Mouse (Mus musculus) lung, postnatal 10 days (tissue): ENCODE measurements around the gene Il23a.
A peak's percentile ranks its signal among the peaks of the same experiment; 100 is the strongest.
"Not testable (repeated sequence)": the region's sequence is repeated elsewhere in the genome, so short reads cannot be mapped to it uniquely, and the experiment has no call there.

Experiments used
- DNase-seq: peaks from one replicate; pipeline ENCODE4 v3.0.0; 2021

Gene Il23a

GRCm38 (mm10) chr10:128303126-128304021 lies 4.8 kb upstream of the Il23a start, which contains the start of gene Pan2:
Gene Pan2, plus strand, starts transcription at chr10:128303335.
- peak; percentile 100 for DNase-seq

DNA sequence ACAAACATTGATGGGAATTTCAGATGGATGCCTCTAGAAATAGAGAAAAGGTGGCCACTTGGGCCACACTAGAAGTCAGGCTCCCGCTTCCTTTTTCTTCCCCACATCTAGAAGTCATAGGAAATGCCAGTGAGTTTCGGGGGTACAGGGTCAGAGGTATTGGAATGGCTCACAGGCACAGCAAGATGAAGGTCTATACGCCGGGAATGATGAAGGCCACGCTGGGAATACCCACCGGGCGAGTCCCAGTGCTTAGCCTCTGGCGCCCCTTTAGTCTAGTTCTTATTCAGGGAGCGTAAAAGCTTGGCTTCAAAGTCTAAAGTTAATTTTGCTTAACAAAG lies 4.2 kb upstream of the Il23a start:
- DNase-seq = no peak

DNA sequence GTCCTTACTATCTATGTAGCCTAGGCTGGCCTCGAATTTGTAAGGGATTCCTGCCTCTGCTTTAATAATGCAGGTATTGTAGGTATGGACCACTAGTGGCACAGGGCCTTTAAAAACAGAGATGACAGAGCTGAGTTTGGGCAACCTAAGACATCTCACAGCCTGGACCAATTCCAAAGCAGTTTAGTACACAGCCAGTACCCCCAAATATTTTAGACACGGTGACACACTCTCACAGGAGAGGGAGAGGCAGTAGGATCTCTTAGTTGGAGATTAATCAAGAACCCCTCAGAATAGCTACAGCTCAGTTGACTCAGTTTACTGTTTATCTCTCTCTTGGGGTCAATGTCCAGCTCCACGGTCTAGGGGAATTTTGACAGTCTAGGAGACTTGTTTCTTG lies 3.8 kb upstream of the Il23a start:
- DNase-seq = no peak

DNA sequence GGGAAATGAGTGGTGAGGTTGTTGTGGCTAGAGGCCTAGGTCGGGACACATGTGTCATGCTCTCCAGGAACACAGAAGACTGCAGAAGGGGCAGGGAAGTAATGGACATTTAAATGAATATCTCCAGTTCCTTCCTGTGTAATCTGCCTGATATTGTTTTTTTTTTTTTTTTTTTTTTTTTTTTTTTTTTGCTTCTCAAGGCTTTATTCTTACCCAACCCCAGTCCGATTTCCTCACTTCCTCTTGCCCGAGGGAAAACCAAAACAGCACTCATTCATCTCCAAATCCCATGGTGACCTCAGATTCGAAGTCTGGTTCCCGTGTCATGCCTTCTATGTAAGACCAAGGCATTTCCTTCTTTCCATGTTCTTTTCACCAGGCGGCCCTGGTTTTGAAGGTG lies 309 bp downstream of the Il23a start:
- DNase-seq = no peak

- DNase-seq = peak; percentile 37
Measured at GRCm38 (mm10) chr10:128297622-128298021, 930 bp downstream of the Il23a start.

DNA sequence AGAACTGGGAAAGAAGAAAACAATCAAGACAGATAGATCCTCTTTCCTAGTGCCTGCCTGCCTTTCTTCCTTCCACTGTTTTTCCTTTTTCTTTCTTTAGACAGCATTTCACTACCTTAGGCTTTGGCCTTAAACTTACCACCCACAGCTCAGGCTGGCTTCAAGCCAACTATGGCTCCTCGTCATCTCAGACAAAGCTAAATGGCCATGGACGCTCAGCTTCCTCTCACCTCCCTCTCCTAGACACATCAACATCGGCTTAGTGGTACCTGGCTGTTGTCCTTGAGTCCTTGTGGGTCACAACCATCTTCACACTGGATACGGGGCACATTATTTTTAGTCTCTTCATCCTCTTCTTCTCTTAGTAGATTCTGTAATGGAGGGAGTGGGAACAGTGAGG lies 1.3 kb downstream of the Il23a start:
- DNase-seq = no peak

- no peak for DNase-seq
Measured at GRCm38 (mm10) chr10:128296370-128297090, 2.0 kb downstream of the Il23a start.

DNA sequence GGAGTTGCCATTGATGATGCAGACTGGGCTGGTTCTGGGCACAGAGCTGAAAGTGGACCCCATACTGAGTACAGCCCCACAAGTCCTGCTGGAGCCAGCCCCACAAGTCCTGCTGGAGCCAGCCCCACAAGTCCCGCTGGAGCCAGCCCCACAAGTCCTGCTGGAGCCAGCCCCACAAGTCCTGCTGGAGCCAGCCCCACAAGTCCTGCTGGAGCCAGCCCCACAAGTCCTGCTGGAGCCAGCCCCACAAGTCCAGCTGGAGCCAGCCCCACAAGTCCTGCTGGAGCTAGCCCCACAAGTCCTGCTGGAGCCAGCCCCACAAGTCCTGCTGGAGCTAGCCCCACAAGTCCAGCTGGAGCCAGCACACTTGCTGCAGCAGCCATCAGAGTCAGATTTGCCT lies 8.0 kb downstream of the Il23a start:
- not testable (repeated sequence) for DNase-seq

DNA sequence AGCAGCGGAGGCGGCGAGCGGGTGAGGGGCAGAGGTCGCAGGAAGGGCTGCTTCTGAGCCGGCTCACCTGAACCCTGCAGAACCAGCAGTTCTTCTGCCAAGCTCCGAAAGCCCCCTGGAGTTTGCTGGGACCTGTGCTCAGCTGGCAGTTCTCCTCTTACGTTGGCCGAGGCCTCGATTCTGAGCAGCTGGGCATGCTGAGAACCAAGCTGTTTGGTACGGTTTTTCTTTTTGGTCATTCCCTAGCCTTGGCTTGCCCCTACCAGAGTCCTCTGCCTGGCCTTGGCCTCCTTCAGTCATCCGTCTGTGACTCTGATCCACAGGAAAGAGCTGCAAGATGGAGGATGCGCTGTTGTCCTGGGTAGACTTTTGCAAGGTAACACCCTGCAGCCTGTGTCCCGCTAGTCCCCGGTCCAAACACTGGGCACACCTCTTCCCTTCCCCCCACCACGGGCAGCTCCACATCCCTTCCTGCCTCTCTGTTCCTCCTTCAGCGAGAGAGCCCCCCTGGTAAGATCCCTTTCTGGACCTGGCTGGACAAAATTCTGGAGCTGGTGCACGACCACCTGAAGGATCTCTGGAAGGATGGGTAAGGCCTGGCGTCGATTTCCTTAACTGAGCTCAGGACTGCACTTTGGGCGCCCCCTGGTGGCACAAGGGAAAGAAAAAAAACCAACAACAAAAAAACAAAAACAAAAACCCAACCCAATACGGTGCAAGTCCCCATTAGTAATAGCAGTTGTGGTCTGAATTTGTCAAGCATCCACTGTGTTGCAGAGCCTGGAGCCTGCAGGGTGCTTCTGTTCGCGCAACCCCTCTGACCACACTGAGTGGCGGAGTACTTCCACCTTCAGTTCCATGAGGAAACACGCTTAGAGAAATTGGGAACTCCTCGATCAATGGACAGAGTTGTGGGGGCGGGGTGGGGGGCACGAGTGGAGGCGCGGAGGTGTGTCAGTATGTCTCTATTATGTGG lies 14.7 kb downstream of the Il23a start:
- DNase-seq = peak; percentile 77

GRCm38 (mm10) chr10:128282886-128283450 lies 15.6 kb downstream of the Il23a start:
- DNase-seq = no peak

GRCm38 (mm10) chr10:128281682-128282081 lies 16.9 kb downstream of the Il23a start:
- no peak for DNase-seq

- DNase-seq = no peak
Measured at GRCm38 (mm10) chr10:128280943-128281342, 17.6 kb downstream of the Il23a start.

DNA sequence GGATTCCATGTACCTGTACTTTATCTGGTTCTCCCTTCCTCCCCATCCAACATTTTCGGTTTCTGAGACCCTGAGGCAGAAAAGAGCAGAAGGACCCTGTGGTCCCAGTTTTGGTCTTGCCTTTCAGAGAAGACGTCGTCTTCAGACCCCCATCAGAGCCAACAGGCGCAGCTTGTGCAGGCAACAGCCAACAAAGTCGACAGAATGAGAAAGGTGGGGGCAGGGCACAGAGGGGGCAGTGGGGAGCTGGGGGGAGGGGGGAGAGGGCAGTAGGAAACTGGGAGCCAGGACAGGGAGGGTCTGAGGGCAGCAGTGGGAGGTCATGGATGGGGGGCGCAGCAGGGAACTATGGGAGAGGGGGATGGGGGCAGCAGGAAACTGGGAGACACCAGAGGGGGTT lies 20.4 kb downstream of the Il23a start:
- no peak for DNase-seq

GRCm38 (mm10) chr10:128275374-128275773 lies 23.2 kb downstream of the Il23a start:
- DNase-seq = not testable (repeated sequence)

DNA sequence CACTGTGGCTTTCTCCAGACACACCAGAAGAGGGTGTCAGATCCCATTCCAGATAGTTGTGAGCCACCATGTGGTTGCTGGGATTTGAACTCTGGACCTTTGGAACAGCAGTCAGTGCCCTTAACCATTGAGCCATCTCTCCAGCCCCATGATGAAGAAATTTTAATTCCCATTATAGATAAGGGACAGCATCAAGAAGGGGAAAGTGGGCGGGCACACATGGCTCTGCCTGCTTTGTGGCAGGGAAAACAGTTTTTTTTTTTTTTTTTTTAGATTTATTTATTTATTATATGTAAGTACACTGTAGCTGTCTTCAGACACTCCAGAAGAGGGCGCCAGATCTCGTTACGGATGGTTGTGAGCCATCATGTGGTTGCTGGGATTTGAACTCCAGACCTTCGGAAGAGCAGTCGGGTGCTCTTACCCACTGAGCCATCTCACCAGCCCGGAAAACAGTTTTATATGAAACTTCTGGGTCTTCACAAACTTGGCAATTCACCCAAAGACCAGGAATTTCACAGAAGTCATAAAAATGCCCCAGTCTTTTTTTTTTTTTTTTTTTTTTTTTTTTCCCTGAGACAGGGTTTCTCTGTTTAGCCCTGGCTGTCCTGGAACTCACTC lies 25.6 kb downstream of the Il23a start:
- not testable (repeated sequence) for DNase-seq

DNA sequence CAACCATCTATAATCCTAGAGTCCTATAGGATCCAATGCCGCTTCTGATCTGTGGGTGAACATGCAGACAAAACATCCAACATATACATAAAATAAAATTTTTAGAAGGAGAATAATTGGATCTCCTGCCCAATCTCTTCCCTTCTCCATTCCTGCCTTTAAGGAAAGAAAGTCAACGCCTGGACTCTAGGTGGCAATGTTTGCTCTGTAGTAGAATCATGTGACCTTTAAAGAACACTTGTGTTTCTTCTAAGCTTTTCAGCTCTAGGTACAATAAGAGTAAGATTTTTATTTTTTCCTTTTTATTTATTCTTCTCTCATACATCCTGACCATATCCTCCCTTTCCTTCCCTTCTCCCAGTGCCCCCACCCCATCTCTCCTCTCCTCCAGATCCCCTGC lies 26.7 kb downstream of the Il23a start:
- peak; percentile 46 for DNase-seq

- DNase-seq = no peak
Measured at GRCm38 (mm10) chr10:128270866-128271265, 27.7 kb downstream of the Il23a start.

DNA sequence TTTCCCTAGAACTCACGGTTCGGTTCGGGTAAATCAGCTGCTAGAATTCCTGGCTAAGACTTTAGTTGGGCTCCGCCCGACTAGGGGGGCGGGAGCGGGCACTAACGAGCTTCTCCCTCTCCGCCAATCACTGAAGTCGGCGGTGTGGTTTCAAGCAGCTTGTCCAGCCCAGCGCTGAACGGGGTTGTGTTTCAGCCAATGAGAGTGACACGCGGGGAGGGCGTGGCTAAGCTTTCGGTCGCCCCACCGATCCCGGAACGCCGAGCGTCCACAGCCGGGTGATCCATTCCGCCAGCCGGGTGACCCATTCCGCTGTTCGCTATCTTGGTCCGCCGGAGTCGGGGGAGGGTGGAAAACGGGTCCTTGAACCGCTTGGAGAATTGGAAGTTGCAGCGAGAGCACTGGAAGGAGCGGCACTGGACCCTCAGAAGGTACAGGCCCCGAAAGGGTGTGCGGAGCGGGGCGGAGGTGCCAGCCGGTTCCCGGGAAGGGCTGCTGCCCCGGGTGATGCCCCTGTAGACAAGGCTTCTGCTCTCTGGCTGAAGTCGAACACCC lies 28.2 kb downstream of the Il23a start, which contains the start of gene Stat2:
Gene Stat2, plus strand, starts transcription at position 273 of the 555 bp plus-strand sequence.
- peak; percentile 99 for DNase-seq

DNA sequence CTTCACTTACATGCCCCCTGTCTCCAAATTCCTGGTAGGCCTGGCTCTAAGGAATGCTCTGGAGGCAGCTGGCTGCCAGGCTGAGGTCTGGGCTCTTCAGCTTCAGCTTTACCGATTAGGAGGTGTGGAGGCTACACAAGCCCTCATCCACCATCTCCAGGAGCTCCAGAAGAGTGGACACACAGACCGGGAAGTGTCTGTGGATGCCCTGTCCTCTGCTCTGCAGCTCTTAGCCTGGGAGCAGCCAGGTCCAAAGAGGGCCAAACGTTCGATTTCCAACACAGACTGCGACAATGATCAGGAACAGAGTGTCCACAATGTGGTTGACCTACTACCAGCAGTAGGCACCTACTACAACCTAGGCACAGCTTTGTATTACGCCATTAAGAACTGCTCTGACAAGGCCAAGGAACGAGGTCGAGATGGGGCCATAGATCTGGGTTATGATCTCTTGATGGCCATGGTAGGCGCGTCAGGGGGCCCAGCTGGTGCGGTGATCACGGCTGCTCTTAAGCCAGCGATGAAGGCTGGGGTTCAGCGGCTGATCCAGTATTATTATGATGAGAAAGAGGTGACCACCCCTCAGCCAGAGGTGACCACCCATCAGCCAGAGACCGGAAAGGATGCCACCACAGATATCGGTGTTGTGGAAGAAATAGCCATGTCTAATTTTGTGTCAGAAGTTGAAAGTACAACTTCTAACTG lies 29.2 kb downstream of the Il23a start:
- DNase-seq = no peak

DNA sequence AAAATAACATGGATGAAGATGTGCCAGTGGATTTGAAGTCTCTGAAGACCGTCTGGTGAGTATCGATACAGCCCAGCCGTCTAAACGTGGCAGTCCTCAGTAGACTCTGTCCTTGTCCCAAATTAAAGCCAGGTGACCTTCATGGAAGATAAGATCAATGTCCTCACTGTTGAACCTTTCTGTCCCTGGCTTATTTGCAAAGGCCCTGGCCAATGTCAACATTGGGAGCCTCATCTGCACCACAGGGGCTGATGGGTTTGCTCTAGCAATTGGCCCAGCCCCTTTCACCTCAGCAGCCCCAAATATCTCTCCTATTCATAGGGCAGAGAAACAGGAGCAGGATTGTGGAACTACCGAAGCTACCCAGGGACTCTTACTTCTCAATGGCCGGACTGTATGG lies 30.2 kb downstream of the Il23a start, which contains the start of gene Apof:
Gene Apof, plus strand, starts transcription at position 301 of the 400 bp plus-strand sequence.
- no peak for DNase-seq
